Mouse (Mus musculus): ENCODE data around the gene Itih2.

The Itih2 gene

GRCm38 (mm10) chr2:10131296-10131695 is at the start of gene Itih2:
Itih2 (minus strand) TSS chr2:10131396.
- ATAC-seq (ENCODE audit: low TSS enrichment): no peak

GRCm38 (mm10) chr2:10169991-10170390 is 38.8 kb upstream of the Itih2 start:
- ATAC-seq (ENCODE audit: low TSS enrichment): peak; percentile 76

- no peak for ATAC-seq (ENCODE audit: low TSS enrichment)
These were observed 36.8 kb upstream of the Itih2 start for GRCm38 (mm10) chr2:10168016-10168415.

GRCm38 (mm10) chr2:10167283-10167682 is 36.1 kb upstream of the Itih2 start:
- no peak for ATAC-seq (ENCODE audit: low TSS enrichment)

GRCm38 (mm10) chr2:10166635-10167034 is 35.4 kb upstream of the Itih2 start:
- no peak for ATAC-seq (ENCODE audit: low TSS enrichment)

- ATAC-seq (ENCODE audit: low TSS enrichment): no peak
These were observed 30.8 kb upstream of the Itih2 start for GRCm38 (mm10) chr2:10162011-10162410.

GRCm38 (mm10) chr2:10157184-10157583 is 26.0 kb upstream of the Itih2 start:
- no peak for ATAC-seq (ENCODE audit: low TSS enrichment)

GRCm38 (mm10) chr2:10153201-10154075 is 22.2 kb upstream of the Itih2 start, which contains the start of gene Itih5:
Itih5 (plus strand) TSS chr2:10153571.
- ATAC-seq (ENCODE audit: low TSS enrichment): peak; percentile 55

GRCm38 (mm10) chr2:10152590-10152989 is 21.4 kb upstream of the Itih2 start:
- ATAC-seq (ENCODE audit: low TSS enrichment): no peak

- peak; percentile 84 for ATAC-seq (ENCODE audit: low TSS enrichment)
These were observed 16.0 kb upstream of the Itih2 start for GRCm38 (mm10) chr2:10147176-10147575.

- no peak for ATAC-seq (ENCODE audit: low TSS enrichment)
These were observed 14.3 kb upstream of the Itih2 start for GRCm38 (mm10) chr2:10145514-10145913.

- peak; percentile 86 for ATAC-seq (ENCODE audit: low TSS enrichment)
These were observed 11.6 kb upstream of the Itih2 start for GRCm38 (mm10) chr2:10142472-10143454.

- ATAC-seq (ENCODE audit: low TSS enrichment): no peak
These were observed 9.3 kb upstream of the Itih2 start for GRCm38 (mm10) chr2:10140456-10140855.

- ATAC-seq (ENCODE audit: low TSS enrichment): no peak
These were observed 6.1 kb upstream of the Itih2 start for GRCm38 (mm10) chr2:10137320-10137719.

- ATAC-seq (ENCODE audit: low TSS enrichment): no peak
These were observed 2.7 kb upstream of the Itih2 start for GRCm38 (mm10) chr2:10133941-10134340.

GRCm38 (mm10) chr2:10132128-10132527 is 932 bp upstream of the Itih2 start:
- no peak for ATAC-seq (ENCODE audit: low TSS enrichment)

- ATAC-seq (ENCODE audit: low TSS enrichment): peak; percentile 57
These were observed 730 bp downstream of the Itih2 start for GRCm38 (mm10) chr2:10130341-10130990.

- ATAC-seq (ENCODE audit: low TSS enrichment): no peak
These were observed 2.6 kb downstream of the Itih2 start for GRCm38 (mm10) chr2:10128571-10128970.

GRCm38 (mm10) chr2:10127471-10127870 is 3.7 kb downstream of the Itih2 start:
- no peak for ATAC-seq (ENCODE audit: low TSS enrichment)

GRCm38 (mm10) chr2:10126122-10126521 is 5.1 kb downstream of the Itih2 start:
- ATAC-seq (ENCODE audit: low TSS enrichment): no peak

- ATAC-seq (ENCODE audit: low TSS enrichment): no peak
These were observed 9.4 kb downstream of the Itih2 start for GRCm38 (mm10) chr2:10121826-10122225.

GRCm38 (mm10) chr2:10119276-10119675 is 11.9 kb downstream of the Itih2 start:
- no peak for ATAC-seq (ENCODE audit: low TSS enrichment)
